Mouse (Mus musculus) ES-Bruce4 (cell line): ENCODE measurements around the gene Gm9046. TPM values are rescaled to one million over a fixed set of nuclear protein-coding genes. Genes with fewer than 3 reads are reported as not detected.
"Not testable (repeated sequence)": the region's sequence is repeated elsewhere in the genome, so short reads cannot be mapped to it uniquely, and the experiment has no call there.

Experiments used
- H3K27ac ChIP-seq: 2 replicates; pipeline ENCODE4 v1.5.1; 2012; ENCODE audit warnings: low read length, inconsistent platforms; ENCODE audit not compliant: insufficient read depth
- H3K27me3 ChIP-seq: 2 replicates; pipeline ENCODE4 v1.6.1; 2012; ENCODE audit warnings: mild to moderate bottlenecking, low read length, inconsistent platforms; ENCODE audit not compliant: control insufficient read depth, poor library complexity, insufficient read depth, severe bottlenecking
- H3K36me3 ChIP-seq: 2 replicates; pipeline ENCODE4 v1.6.1; 2012; ENCODE audit warnings: inconsistent platforms, mild to moderate bottlenecking, low read length, moderate library complexity; ENCODE audit not compliant: control insufficient read depth, poor library complexity, insufficient read depth, severe bottlenecking
- H3K4me1 ChIP-seq: one replicate; pipeline ENCODE4 v1.8.1; 2011; ENCODE audit warnings: low read length; ENCODE audit not compliant: control insufficient read depth, insufficient read depth
- H3K4me3 ChIP-seq: 2 replicates; pipeline ENCODE4 v1.5.1; 2011; ENCODE audit warnings: low read depth, mild to moderate bottlenecking, low read length
- H3K9ac ChIP-seq: 2 replicates; pipeline ENCODE4 v1.6.1; 2012; ENCODE audit warnings: low read depth, mild to moderate bottlenecking, inconsistent platforms; ENCODE audit not compliant: poor library complexity, severe bottlenecking
- H3K9me3 ChIP-seq: replicated peaks from 2 replicates; pipeline ENCODE4 v1.6.1; 2012; ENCODE audit warnings: mild to moderate bottlenecking, low read length, inconsistent platforms; ENCODE audit not compliant: control insufficient read depth, poor library complexity, insufficient read depth, severe bottlenecking
- CTCF ChIP-seq: IDR thresholded peaks from one replicate; pipeline ENCODE4 v1.8.1; 2011; ENCODE audit warnings: low read depth, low read length
- EP300 ChIP-seq: IDR thresholded peaks from 2 replicates; pipeline ENCODE4 v1.6.1; 2011; ENCODE audit warnings: low read depth, low read length; ENCODE audit not compliant: insufficient read depth
- POLR2A ChIP-seq: IDR thresholded peaks from one replicate; pipeline ENCODE4 v1.8.1; 2011; ENCODE audit warnings: low read length; ENCODE audit not compliant: insufficient read depth
- polyA plus RNA-seq: library from polyadenylated mRNA; stranded (reverse); fragments of >200 nt; gene quantifications from 2 replicates; pipeline ENCODE4 v1.2.4, GENCODE M21; 2011; ENCODE audit warnings: low read depth; ENCODE audit not compliant: missing spikeins, insufficient read depth, insufficient read length

The Gm9046 gene
- polyA plus RNA-seq, 1 experiment: not detected

DNA sequence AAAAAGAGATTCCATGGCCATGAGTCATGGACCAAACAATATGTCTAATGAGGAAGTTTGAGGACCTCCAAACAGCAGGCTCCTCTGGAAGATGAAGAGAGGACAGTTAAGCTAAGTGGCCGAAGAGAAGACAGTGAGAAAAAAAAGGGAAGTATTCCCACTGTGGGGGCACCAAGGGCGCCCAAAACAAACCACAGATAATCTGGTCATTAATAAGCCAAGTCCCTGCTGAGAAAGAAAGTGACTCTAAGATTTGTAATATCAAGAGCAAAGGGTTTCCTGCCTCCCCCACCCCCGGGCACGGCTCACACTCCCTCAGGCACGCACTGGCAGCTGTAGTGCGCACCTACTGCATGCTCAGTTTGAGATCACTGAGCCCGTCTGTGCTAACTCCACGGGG is 24.0 kb downstream of the Gm9046 start:
- H3K27me3 ChIP-seq: 0 out of 2 replicates have a peak, but pooled peaks cover 2% of the 10 kb centered on the region
- H3K9me3 ChIP-seq: no peaks in the 10 kb centered on the region
- TF ChIP-seq EP300 (no peak), CTCF (no peak), POLR2A (no peak)
- H3K27ac ChIP-seq: no peak overlapping the region
- H3K9ac ChIP-seq: no peak overlapping the region
- no peaks in the 10 kb centered on the region for H3K4me1 ChIP-seq
- no peak overlapping the region for H3K4me3 ChIP-seq
- H3K36me3 ChIP-seq: no peaks in the 10 kb centered on the region

GRCm38 (mm10) chr10:118302133-118302532 is 40.9 kb downstream of the Gm9046 start:
- H3K4me3 ChIP-seq, H3K27ac ChIP-seq, H3K9ac ChIP-seq, H3K27me3 ChIP-seq, H3K36me3 ChIP-seq, H3K4me1 ChIP-seq, H3K9me3 ChIP-seq: not testable (repeated sequence)

DNA sequence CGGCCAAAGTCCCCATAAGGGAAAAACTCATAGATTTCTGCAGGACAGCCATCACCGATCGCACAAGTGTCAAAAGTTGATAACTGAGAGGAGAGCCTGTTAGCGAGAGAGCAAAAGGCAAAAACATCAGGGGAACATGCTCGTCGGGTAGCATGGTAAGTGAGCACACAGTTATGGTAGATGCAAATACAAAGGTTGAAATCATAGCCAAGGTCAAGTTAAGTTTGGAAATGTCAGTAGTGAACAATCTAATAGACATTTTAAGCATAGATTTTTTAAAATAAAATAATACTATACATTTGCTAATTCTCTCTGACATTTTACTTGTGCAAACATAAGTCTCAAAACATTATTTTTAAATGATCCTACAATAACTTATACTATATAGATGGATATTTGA is 48.1 kb downstream of the Gm9046 start, which contains the start of gene Iltifb:
TSS of gene Iltifb (minus strand) at position 101 of the 400 bp plus-strand sequence.
- H3K27ac ChIP-seq: no peak within 1 kb of the TSS
- no peaks in the 10 kb centered on the region for H3K27me3 ChIP-seq
- no peak within 1 kb of the TSS for H3K4me3 ChIP-seq
- TF ChIP-seq CTCF (no peak), POLR2A (no peak), EP300 (no peak)
- H3K36me3 ChIP-seq: no peaks in the 10 kb centered on the region
- no peaks in the 10 kb centered on the region for H3K4me1 ChIP-seq
- H3K9ac ChIP-seq: no peak within 1 kb of the TSS
- no peaks in the 10 kb centered on the region for H3K9me3 ChIP-seq

Other genes starting within 250 kb of the Gm9046 start
- gene Mdm1, start 201.4 kb downstream of the Gm9046 start, polyA plus RNA-seq: 23.5 and 33.0 TPM in 2 replicates
- not detected in 2 replicates for gene Il22, start 138.3 kb downstream of the Gm9046 start, polyA plus RNA-seq
- gene Gm32717, start 102.5 kb downstream of the Gm9046 start, polyA plus RNA-seq: not detected in 2 replicates
- not detected in 2 replicates for gene Gm32802, start 84.6 kb downstream of the Gm9046 start, polyA plus RNA-seq
- gene Iltifb, start 48.2 kb downstream of the Gm9046 start, polyA plus RNA-seq: not detected in 2 replicates
- not detected in 2 replicates for gene Gm9040, start 16.3 kb downstream of the Gm9046 start, polyA plus RNA-seq
- gene Gm9044, start 10.8 kb downstream of the Gm9046 start, polyA plus RNA-seq: not detected in 2 replicates
- not detected in 2 replicates for gene Gm9045, start 5.4 kb downstream of the Gm9046 start, polyA plus RNA-seq
- not detected in 2 replicates for gene Gm9048, start 5.4 kb upstream of the Gm9046 start, polyA plus RNA-seq
- not detected in 2 replicates for gene Gm9049, start 10.8 kb upstream of the Gm9046 start, polyA plus RNA-seq
- not detected in 2 replicates for gene Ifng, start 97.8 kb upstream of the Gm9046 start, polyA plus RNA-seq